Mouse (Mus musculus) forebrain, postnatal 0 days (tissue): ENCODE measurements at regions not wholly inside any gene's neighbourhood (a gene's known extent, or its start where the extent isn't known, plus 50 kb on each side); places are given as distances from the start of the nearest gene placed in this dataset.

Experiments used
- ATAC-seq: fragments of 200-750 bp; cut with Nextera tagmentation; 2 replicates; pipeline ENCODE4 v1.8.0; 2017; ENCODE audit warnings: mild to moderate bottlenecking, moderate library complexity
- DNase-seq: peaks from one replicate; pipeline ENCODE4 v3.0.0-alpha.2; 2015
- H3K27ac ChIP-seq: fragments of 300-500 bp; sonication (generic); 2 replicates; pipeline ENCODE4 v1.5.1; 2014; ENCODE audit warnings: low read depth, mild to moderate bottlenecking, antibody characterized with exemption, low read length, moderate library complexity, mixed read lengths
- H3K27me3 ChIP-seq: fragments of 300-500 bp; sonication (generic); 2 replicates; pipeline ENCODE4 v1.6.1; 2014; ENCODE audit warnings: mild to moderate bottlenecking, low read length, mixed read lengths; ENCODE audit not compliant: insufficient read depth
- H3K36me3 ChIP-seq: fragments of 300-500 bp; sonication (generic); 2 replicates; pipeline ENCODE4 v1.6.1; 2014; ENCODE audit warnings: mild to moderate bottlenecking, moderate library complexity; ENCODE audit not compliant: insufficient read depth
- H3K4me1 ChIP-seq: fragments of 300-500 bp; sonication (generic); 2 replicates; pipeline ENCODE4 v1.6.1; 2014; ENCODE audit warnings: antibody characterized with exemption; ENCODE audit not compliant: insufficient read depth
- H3K4me2 ChIP-seq: fragments of 300-500 bp; sonication (generic); 2 replicates; pipeline ENCODE4 v1.6.1; 2014; ENCODE audit warnings: low read depth, mild to moderate bottlenecking, moderate library complexity
- H3K4me3 ChIP-seq: fragments of 300-500 bp; sonication (generic); 2 replicates; pipeline ENCODE4 v1.5.1; 2014; ENCODE audit warnings: low read depth, low read length, mixed read lengths
- H3K9ac ChIP-seq: fragments of 300-500 bp; sonication (generic); 2 replicates; pipeline ENCODE4 v1.6.1; 2014; ENCODE audit warnings: mild to moderate bottlenecking
- H3K9me3 ChIP-seq: fragments of 300-500 bp; sonication (generic); 2 replicates; pipeline ENCODE4 v1.6.1; 2016; ENCODE audit warnings: low read length
- CTCF ChIP-seq: sonication (generic); IDR thresholded peaks from 2 replicates; pipeline ENCODE4 v1.5.1; 2016; ENCODE audit warnings: antibody characterized with exemption, control low read depth, low read depth
- WGBS: fragments of 180-500 bp; shearing (Covaris S2); extraction: QIAGEN DNeasy Blood & Tissue Kit; methylation state at CpG from one replicate; pipeline ENCODE4 v1.1.7; 2014; 5-methylcytosine and 5-hydroxymethylcytosine counted together

DNA sequence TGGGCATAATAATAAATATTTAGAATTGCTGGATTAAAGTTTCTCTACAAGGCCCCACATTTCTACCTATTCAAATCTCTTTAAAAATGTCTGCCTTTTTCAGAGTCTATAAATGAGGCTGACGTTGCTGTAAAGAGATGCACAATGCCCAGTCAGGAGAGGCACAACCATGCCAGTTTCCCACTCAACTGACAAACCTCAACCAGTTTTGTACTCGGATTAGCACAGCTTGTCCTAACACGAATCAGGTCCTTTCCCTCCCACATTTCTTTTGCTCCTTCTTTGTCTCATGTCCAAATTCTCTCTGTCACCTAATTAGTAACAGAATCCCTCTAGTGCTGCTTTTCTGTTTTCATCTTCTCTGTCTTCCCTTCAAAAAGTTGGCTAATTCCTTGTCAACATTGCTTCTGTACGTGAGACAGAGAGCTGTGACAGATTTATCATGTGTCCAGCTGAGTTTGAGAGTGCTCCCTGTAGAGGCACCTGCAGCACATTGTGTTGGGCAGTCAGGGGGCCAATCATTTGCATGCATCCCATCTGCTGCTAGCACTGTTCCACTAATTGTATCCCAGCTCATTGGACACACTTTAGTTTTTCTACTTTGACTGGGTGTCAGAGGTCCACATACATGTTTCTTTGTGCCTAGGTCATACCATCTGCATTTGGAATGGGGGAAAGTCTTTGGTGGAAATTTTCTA is 504.5 kb upstream of the Gpc5 start:
- H3K27ac ChIP-seq: no peak overlapping the region
- ATAC-seq: no peak
- no peak for DNase-seq

DNA sequence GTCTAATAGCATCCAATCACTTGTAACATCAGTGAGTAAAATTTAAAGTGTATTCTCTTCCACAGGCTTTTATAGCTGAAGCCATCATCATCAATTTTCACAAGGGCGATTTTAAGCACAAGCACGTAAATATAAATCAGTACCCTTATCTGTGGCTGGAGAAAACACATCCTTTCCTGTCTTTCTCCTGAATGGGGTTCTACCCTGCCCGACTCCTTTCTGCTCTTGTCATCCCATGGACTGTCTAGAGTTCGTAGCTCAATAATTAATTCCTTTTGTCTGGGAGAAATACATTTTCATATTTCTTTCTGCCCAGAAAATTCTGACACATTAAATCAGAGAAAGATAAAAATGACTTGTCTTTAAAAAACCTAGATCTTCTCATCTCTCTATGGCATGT is 482.7 kb upstream of the Gpc5 start:
- no peak overlapping the region for H3K9ac ChIP-seq
- no peak overlapping the region for H3K4me3 ChIP-seq
- no peaks in the 10 kb centered on the region for H3K4me1 ChIP-seq
- WGBS: 69% methylated on average over 4 of the region's 4 CpGs
- no peaks in the 10 kb centered on the region for H3K27me3 ChIP-seq
- DNase-seq: no peak
- H3K4me2 ChIP-seq: no peak overlapping the region
- no peak overlapping the region for H3K27ac ChIP-seq
- ATAC-seq: no peak
- H3K36me3 ChIP-seq: no peaks in the 10 kb centered on the region
- no peak for TF ChIP-seq CTCF
- no peaks in the 10 kb centered on the region for H3K9me3 ChIP-seq

More for the DNA sequence above, 504.5 kb upstream of the Gpc5 start:
- Histone ChIP-seq H3K36me3 (no peaks in the 10 kb centered on the region), H3K9ac (no peak overlapping the region), H3K4me2 (no peak overlapping the region), H3K4me1 (no peaks in the 10 kb centered on the region), H3K27me3 (no peaks in the 10 kb centered on the region), H3K9me3 (no peaks in the 10 kb centered on the region), H3K4me3 (no peak overlapping the region)
- no peak for TF ChIP-seq CTCF
- WGBS: 8% methylated on average over 4 of the region's 4 CpGs

GRCm38 (mm10) chr14:114612400-114612799 is 479.6 kb upstream of the Gpc5 start:
- H3K4me3 ChIP-seq: no peak overlapping the region
- DNase-seq: no peak
- TF ChIP-seq CTCF: no peak
- H3K9me3 ChIP-seq: no peaks in the 10 kb centered on the region
- ATAC-seq: no peak
- H3K27me3 ChIP-seq: no peaks in the 10 kb centered on the region
- 39% methylated on average over 1 of the region's 1 CpGs for WGBS
- H3K27ac ChIP-seq: no peak overlapping the region
- H3K36me3 ChIP-seq: no peaks in the 10 kb centered on the region
- H3K9ac ChIP-seq: no peak overlapping the region
- H3K4me2 ChIP-seq: no peak overlapping the region
- H3K4me1 ChIP-seq: no peaks in the 10 kb centered on the region

GRCm38 (mm10) chr14:114656636-114657035 is 435.4 kb upstream of the Gpc5 start:
- Histone ChIP-seq H3K4me1 (no peaks in the 10 kb centered on the region), H3K9me3 (no peaks in the 10 kb centered on the region), H3K4me3 (no peak overlapping the region), H3K27me3 (no peaks in the 10 kb centered on the region), H3K27ac (no peak overlapping the region), H3K36me3 (no peaks in the 10 kb centered on the region), H3K9ac (no peak overlapping the region), H3K4me2 (no peak overlapping the region)
- 67% methylated on average over 1 of the region's 1 CpGs for WGBS
- DNase-seq (no peak), ATAC-seq (no peak)
- TF ChIP-seq CTCF: no peak

DNA sequence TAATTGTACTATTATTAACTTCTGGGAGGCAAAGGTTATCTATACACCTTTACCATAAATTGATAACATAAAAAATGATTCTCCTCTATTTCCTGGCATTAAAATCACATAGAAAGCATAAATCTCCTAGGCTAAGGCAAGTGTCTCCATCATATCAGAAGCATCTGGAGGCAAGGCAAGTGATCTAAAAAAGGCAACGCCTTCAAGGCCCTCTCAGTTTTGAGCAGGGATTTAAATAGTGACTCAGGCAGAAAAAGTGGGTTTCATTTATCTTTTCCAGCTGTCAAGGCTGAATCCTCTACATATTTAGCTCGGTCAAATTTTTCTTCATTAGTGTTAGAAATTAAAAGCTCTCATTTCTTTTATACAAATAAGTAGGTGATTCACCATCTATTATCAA is 430.0 kb upstream of the Gpc5 start:
- H3K27me3 ChIP-seq: no peaks in the 10 kb centered on the region

GRCm38 (mm10) chr14:114685133-114685532 is 406.9 kb upstream of the Gpc5 start:
- no peak for DNase-seq
- TF ChIP-seq CTCF: peak; percentile 37
- WGBS: 59% methylated on average over 1 of the region's 1 CpGs
- no peak overlapping the region for H3K9ac ChIP-seq
- H3K4me3 ChIP-seq: no peak overlapping the region
- H3K27ac ChIP-seq: no peak overlapping the region
- ATAC-seq: no peak
- H3K36me3 ChIP-seq: no peaks in the 10 kb centered on the region
- H3K4me1 ChIP-seq: no peaks in the 10 kb centered on the region
- H3K9me3 ChIP-seq: no peaks in the 10 kb centered on the region
- H3K4me2 ChIP-seq: no peak overlapping the region
- H3K27me3 ChIP-seq: no peaks in the 10 kb centered on the region

More for the DNA sequence above, 430.0 kb upstream of the Gpc5 start:
- no peak overlapping the region for H3K4me2 ChIP-seq
- H3K9me3 ChIP-seq: no peaks in the 10 kb centered on the region
- H3K27ac ChIP-seq: no peak overlapping the region
- no peak overlapping the region for H3K9ac ChIP-seq
- no peak for TF ChIP-seq CTCF
- DNase-seq (no peak), ATAC-seq (no peak)
- no peaks in the 10 kb centered on the region for H3K36me3 ChIP-seq
- no peaks in the 10 kb centered on the region for H3K4me1 ChIP-seq
- 76% methylated on average over 2 of the region's 2 CpGs for WGBS
- no peak overlapping the region for H3K4me3 ChIP-seq

GRCm38 (mm10) chr14:114694930-114695329 is 397.1 kb upstream of the Gpc5 start:
- TF ChIP-seq CTCF: no peak
- H3K9me3 ChIP-seq: no peaks in the 10 kb centered on the region
- H3K36me3 ChIP-seq: no peaks in the 10 kb centered on the region
- H3K4me2 ChIP-seq: no peak overlapping the region
- ATAC-seq (0 out of 2 replicates have a peak, but pooled peaks have one; percentile 20), DNase-seq (no peak)
- H3K4me3 ChIP-seq: no peak overlapping the region
- H3K9ac ChIP-seq: no peak overlapping the region
- no peak overlapping the region for H3K27ac ChIP-seq
- WGBS: 80% methylated on average over 1 of the region's 1 CpGs
- no peaks in the 10 kb centered on the region for H3K4me1 ChIP-seq
- H3K27me3 ChIP-seq: no peaks in the 10 kb centered on the region
